Mouse (Mus musculus): ENCODE results near the gene Madcam1.

- TF ChIP-seq CTCF (IDR thresholded peaks at IDR 0.05; ENCODE audit: low read depth, low read length) = no peak
- no peak for TF ChIP-seq GATA1 (IDR thresholded peaks at IDR 0.05; ENCODE audit: borderline replicate concordance, low read length)
- TF ChIP-seq GATA2 (IDR thresholded peaks at IDR 0.05; ENCODE audit: borderline replicate concordance, low read depth, low read length) = no peak
- TF ChIP-seq TAL1 (conservative IDR thresholded peaks at IDR 0.05; ENCODE audit: low read depth, low read length) = no peak
Measured at GRCm38 (mm10) chr10:79671396-79672087, 7.2 kb downstream of the Madcam1 start.

Measured in G1E (cell line).